ENCODE assay signal across 23 mouse cellular contexts in the genomic region with DNA sequence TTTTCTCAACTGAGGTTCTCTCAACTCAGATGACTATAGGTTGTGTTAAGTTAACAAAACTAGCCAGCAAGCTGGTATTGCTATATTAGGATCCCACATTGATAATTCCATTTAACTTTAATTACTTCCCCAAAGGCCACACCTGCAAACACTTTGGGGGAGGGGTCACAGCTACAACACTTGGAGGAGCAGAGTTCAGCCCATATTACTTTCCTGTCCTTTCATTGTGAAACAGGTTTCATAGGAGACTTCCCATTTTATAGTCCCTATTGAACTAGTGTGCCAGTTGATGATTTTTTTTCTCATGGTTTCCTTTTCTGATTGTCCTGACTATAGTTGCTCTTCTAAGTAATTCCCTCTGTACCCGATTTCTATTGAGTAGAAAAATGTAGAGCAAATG. TPM values are rescaled to one million over a fixed set of nuclear protein-coding genes. Genes with fewer than 3 reads are reported as not detected.
DNase-seq lines count a peak whose midpoint lies in the region; ATAC-seq lines count a peak whose summit lies in the region.
"Had no signal": no experiment of that assay in that cellular context is flagged by ENCODE, and none has a peak within 500 bp of the region (broad histone marks: within the 10 kb centered on the region; RNA-seq: fewer than 3 reads in every experiment).

No protein-coding gene starts in this region.

- no peaks in the 10 kb centered on the region for H3K9me3 ChIP-seq in forebrain, embryonic 11.5 days (ENCODE audit: control insufficient read depth, low read length)
- no peaks in the 10 kb centered on the region for H3K9me3 ChIP-seq in hindbrain, embryonic 11.5 days (ENCODE audit: control insufficient read depth, low read length)
- H3K9me3 ChIP-seq: G1E had no signal

- no peak overlapping the region for H3K27ac ChIP-seq in forebrain, embryonic 11.5 days (ENCODE audit: low read depth, low read length)
- no peak overlapping the region for H3K27ac ChIP-seq in hindbrain, embryonic 11.5 days (ENCODE audit: low read depth, low read length)

- H3K4me2 ChIP-seq in forebrain, embryonic 11.5 days (ENCODE audit: low read depth, low read length, severe bottlenecking) = no peak overlapping the region
- H3K4me2 ChIP-seq in hindbrain, embryonic 11.5 days (replicated peaks; ENCODE audit: low read depth, low read length) = no peak overlapping the region

- no peak overlapping the region for H3K4me3 ChIP-seq in forebrain, embryonic 11.5 days (ENCODE audit: low read depth, low read length)
- H3K4me3 ChIP-seq in hindbrain, embryonic 11.5 days (ENCODE audit: low read depth, low read length) = no peak overlapping the region

- peak; percentile 24 for DNase-seq in A20 (ENCODE audit: low read depth, low spot score)
- DNase-seq in forebrain, embryonic 11.5 days (ENCODE audit: low spot score) = no peak
- no peak for DNase-seq in layer of hippocampus, adult 9-10 months (ENCODE audit: low spot score)
- no peak for DNase-seq in hindbrain, embryonic 11.5 days (ENCODE audit: low spot score)
- DNase-seq: adrenal gland, adult 2 months; adrenal gland, adult 8-10 months; adrenal gland, postnatal 10 days; adrenal gland, postnatal 14 days; adrenal gland, postnatal 25 days; adrenal gland, postnatal 36 days; B cell, adult 2 months; cerebellum, adult 11 months; cerebellum, adult 11-12 months; cerebellum, adult 18-20 months had no signal

- H3K4me1 ChIP-seq in forebrain, embryonic 11.5 days (replicated peaks; ENCODE audit: control insufficient read depth, insufficient read depth, low read length) = no peaks in the 10 kb centered on the region
- H3K4me1 ChIP-seq in hindbrain, embryonic 11.5 days (replicated peaks; ENCODE audit: control insufficient read depth, insufficient read depth, low read length) = no peaks in the 10 kb centered on the region

- 91% methylated on average over 1 of the region's 1 CpGs for WGBS in forebrain, embryonic 11.5 days
- 90% methylated on average over 1 of the region's 1 CpGs for WGBS in hindbrain, embryonic 11.5 days

- H3K9ac ChIP-seq in forebrain, embryonic 11.5 days (ENCODE audit: low read length) = no peak overlapping the region
- no peak overlapping the region for H3K9ac ChIP-seq in hindbrain, embryonic 11.5 days (ENCODE audit: low read depth, low read length)

- ATAC-seq in granulocyte monocyte progenitor cell, adult 5-6 weeks (replicated peaks; ENCODE audit: poor library complexity, severe bottlenecking) = peak; percentile 96
- peak; percentile 62 for ATAC-seq in megakaryocyte, adult 5-6 weeks (ENCODE audit: poor library complexity, severe bottlenecking)
- ATAC-seq in megakaryocyte progenitor cell, adult 5-6 weeks (replicated peaks; ENCODE audit: poor library complexity) = peak; percentile 96
- ATAC-seq in inflammation-experienced regulatory T-cells, adult 6 months = no peak
- no peak for ATAC-seq in forebrain, embryonic 11.5 days (replicated peaks; ENCODE audit: low FRiP score)
- no peak for ATAC-seq in hindbrain, embryonic 11.5 days (ENCODE audit: low FRiP score)
- ATAC-seq: activated CD4-positive, CD25-positive, alpha-beta regulatory T cell, adult 4 months; CD4-positive, CD25-positive, alpha-beta regulatory T cell, adult 4 months; Patski had no signal

- H3K36me3 ChIP-seq in forebrain, embryonic 11.5 days (ENCODE audit: control insufficient read depth, insufficient read depth, low read length) = no peaks in the 10 kb centered on the region
- no peaks in the 10 kb centered on the region for H3K36me3 ChIP-seq in hindbrain, embryonic 11.5 days (ENCODE audit: control insufficient read depth, insufficient read depth, low read length)
- H3K36me3 ChIP-seq: G1E had no signal

- H3K27me3 ChIP-seq in forebrain, embryonic 11.5 days (ENCODE audit: control insufficient read depth, insufficient read depth, low read length) = no peaks in the 10 kb centered on the region
- H3K27me3 ChIP-seq in hindbrain, embryonic 11.5 days (ENCODE audit: control insufficient read depth, insufficient read depth, low read length) = no peaks in the 10 kb centered on the region

RNA-seq across cellular contexts. Expression of a gene that starts 10.3 kb away (rescaled TPM):
- 6.6 and 15.3 TPM in 2 replicates for total RNA-seq in granulocyte monocyte progenitor cell, adult 5-6 weeks (2014; fragmentation: Nextera tagmentation)
- total RNA-seq in granulocyte monocyte progenitor cell, adult 5-6 weeks (2017) = 11.2 and 12.5 TPM in 2 replicates
- total RNA-seq in megakaryocyte, adult 5-6 weeks (2015) = 14.7 and 18.4 TPM in 2 replicates
- 13.4 and 19.0 TPM in 2 replicates for total RNA-seq in megakaryocyte, adult 5-6 weeks (2017)
- total RNA-seq in megakaryocyte progenitor cell, adult 5-6 weeks (2015) = 17.4 and 23.5 TPM in 2 replicates
- total RNA-seq in megakaryocyte progenitor cell, adult 5-6 weeks (2017) = 13.9 and 14.1 TPM in 2 replicates
- polyA plus RNA-seq in inflammation-experienced regulatory T-cells, adult 6 months (2017; shearing (Covaris generic)) = not detected
- 0.03 TPM in 1 of 2 replicates, not detected in the other for polyA plus RNA-seq in forebrain, embryonic 11.5 days (2014; fragmentation: Nextera tagmentation; extraction: Ambion mirVana)
- 0.01 TPM in 1 of 2 replicates, not detected in the other for polyA plus RNA-seq in hindbrain, embryonic 11.5 days (2014; fragmentation: Nextera tagmentation; extraction: Ambion mirVana)
- total RNA-seq: adrenal gland, postnatal 14 days; MEL had no signal
- polyA plus RNA-seq: adrenal gland, adult 2 months; CD4-positive, CD25-positive, alpha-beta regulatory T cell, adult 4 months; G1E had no signal

Comparison
In these comparisons a context has a peak if more than half of its experiments do, and no peak if none do; other contexts are left out.
1. ATAC-seq: peak in granulocyte monocyte progenitor cell, adult 5-6 weeks (single experiment), megakaryocyte, adult 5-6 weeks (single experiment) and megakaryocyte progenitor cell, adult 5-6 weeks (single experiment); none in inflammation-experienced regulatory T-cells, adult 6 months (single experiment), forebrain, embryonic 11.5 days (single experiment) and hindbrain, embryonic 11.5 days (single experiment).